Mouse (Mus musculus) left cerebral cortex, postnatal 14 days (tissue): ENCODE measurements around the gene Iqcg. TPM values are rescaled to one million over a fixed set of nuclear protein-coding genes. Genes with fewer than 3 reads are reported as not detected.
"Not testable (repeated sequence)": the region's sequence is repeated elsewhere in the genome, so short reads cannot be mapped to it uniquely, and the experiment has no call there.

ENCODE experiments used
- DNase-seq, 2 experiments: peaks; one replicate each; pipeline ENCODE4 v3.0.0; 2021 to 2022; ENCODE audit warnings: low spot score in 2 of 2, mixed read lengths in 1 of 2
- intact Hi-C: fragments of 180-260 bp; cut with DNase I; formaldehyde crosslinking; loops from one replicate; pipeline ENCODE4 v1.15.1; 2025
- total RNA-seq, 2 experiments: library from RNA; stranded (reverse); gene quantifications; 2 replicates each; pipeline ENCODE4 v1.2.3; 2021

Gene Iqcg
- total RNA-seq, 2 experiments from 2014 or later: 4.4 to 6.2 TPM

- peak in 1 of 2 experiments; percentile 26 for DNase-seq
- intact Hi-C loops: no loop called here
Observed at GRCm38 (mm10) chr16:33056786-33057185, 768 bp upstream of the Iqcg start.

- intact Hi-C loops: no loop called here
- peak in 1 of 2 experiments; percentile 9 for DNase-seq
Observed at GRCm38 (mm10) chr16:33055655-33056054, 363 bp downstream of the Iqcg start.

- intact Hi-C loops: not testable (repeated sequence)
Observed at GRCm38 (mm10) chr16:33054927-33055326, 1.1 kb downstream of the Iqcg start.

GRCm38 (mm10) chr16:33053141-33053540 lies 2.9 kb downstream of the Iqcg start:
- DNase-seq: no peak
- intact Hi-C loops: no loop called here

More at GRCm38 (mm10) chr16:33054927-33055326, 1.1 kb downstream of the Iqcg start:
- not testable (repeated sequence) for DNase-seq

- no peak for DNase-seq
- intact Hi-C loops: loop anchor here (10.0 kb wide), 1 partner anchor 235 kb away; the partner anchor contains the start of gene Smbd1
Observed at GRCm38 (mm10) chr16:33049809-33050208, 6.2 kb downstream of the Iqcg start.

GRCm38 (mm10) chr16:33048686-33049085 lies 7.3 kb downstream of the Iqcg start:
- intact Hi-C loops: loop anchor here (10.0 kb wide), 1 partner anchor 234 kb away; the partner anchor contains the start of gene Smbd1
- no peak for DNase-seq

- no peak for DNase-seq
- intact Hi-C loops: loop anchor here (10.0 kb wide), 1 partner anchor 233 kb away; the partner anchor contains the start of gene Smbd1
Observed at GRCm38 (mm10) chr16:33048004-33048403, 8.0 kb downstream of the Iqcg start.

GRCm38 (mm10) chr16:33043268-33043667 lies 12.8 kb downstream of the Iqcg start:
- DNase-seq: no peak

GRCm38 (mm10) chr16:33042682-33043081 lies 13.3 kb downstream of the Iqcg start:
- no peak for DNase-seq

More at GRCm38 (mm10) chr16:33043268-33043667, 12.8 kb downstream of the Iqcg start:
- intact Hi-C loops: loop anchor here (10.0 kb wide), 1 partner anchor 228 kb away; the partner anchor contains the start of gene Smbd1

GRCm38 (mm10) chr16:33036006-33036405 lies 20.0 kb downstream of the Iqcg start:
- intact Hi-C loops: no loop called here
- DNase-seq: no peak

More at GRCm38 (mm10) chr16:33042682-33043081, 13.3 kb downstream of the Iqcg start:
- intact Hi-C loops: loop anchor here (10.0 kb wide), 1 partner anchor 228 kb away; the partner anchor contains the start of gene Smbd1

- intact Hi-C loops: loop anchor here (10.0 kb wide), 1 partner anchor 128 kb away; no protein-coding TSS in a partner anchor
- DNase-seq: peak; percentile 53 to 55
Observed at GRCm38 (mm10) chr16:33026357-33026756, 29.7 kb downstream of the Iqcg start.

- DNase-seq: peak in 1 of 2 experiments; percentile 30
- intact Hi-C loops: loop anchor here (10.0 kb wide), 1 partner anchor 130 kb away; no protein-coding TSS in a partner anchor
Observed at GRCm38 (mm10) chr16:33024456-33025104, 31.4 kb downstream of the Iqcg start.

- peak; percentile 82 to 87 for DNase-seq
- intact Hi-C loops: loop anchor here (10.0 kb wide), 1 partner anchor 131 kb away; no protein-coding TSS in a partner anchor
Observed at GRCm38 (mm10) chr16:33023750-33024149, 32.3 kb downstream of the Iqcg start.

GRCm38 (mm10) chr16:33021381-33021780 lies 34.6 kb downstream of the Iqcg start:
- intact Hi-C loops: loop anchor here (10.0 kb wide), 1 partner anchor 133 kb away; no protein-coding TSS in a partner anchor
- no peak for DNase-seq

- intact Hi-C loops: loop anchor here (10.0 kb wide), 1 partner anchor 204 kb away; the partner anchor contains the start of gene Smbd1
- DNase-seq: no peak
Observed at GRCm38 (mm10) chr16:33019117-33019770, 36.8 kb downstream of the Iqcg start.

GRCm38 (mm10) chr16:33017677-33018349 lies 38.2 kb downstream of the Iqcg start:
- intact Hi-C loops: loop anchor here (10.0 kb wide), 1 partner anchor 203 kb away; the partner anchor contains the start of gene Smbd1
- no peak for DNase-seq

- no peak for DNase-seq
- intact Hi-C loops: loop anchor here (10.0 kb wide), 1 partner anchor 201 kb away; the partner anchor contains the start of gene Smbd1
Observed at GRCm38 (mm10) chr16:33015986-33016385, 40.0 kb downstream of the Iqcg start.

GRCm38 (mm10) chr16:33015396-33015907 lies 40.6 kb downstream of the Iqcg start:
- intact Hi-C loops: loop anchor here (10.0 kb wide), 1 partner anchor 201 kb away; the partner anchor contains the start of gene Smbd1

GRCm38 (mm10) chr16:33014921-33015320 lies 41.1 kb downstream of the Iqcg start:
- DNase-seq: no peak
- intact Hi-C loops: loop anchor here (10.0 kb wide), 1 partner anchor 200 kb away; the partner anchor contains the start of gene Smbd1

More at GRCm38 (mm10) chr16:33015396-33015907, 40.6 kb downstream of the Iqcg start:
- DNase-seq: no peak
